Mouse (Mus musculus) hindbrain, embryonic 11.5 days (tissue): Measurements from ENCODE around the gene Lct. TPM values are rescaled to one million over a fixed set of nuclear protein-coding genes. Genes with fewer than 3 reads are reported as not detected.

Experiments used
- ATAC-seq: fragments of 200-750 bp; cut with Nextera tagmentation; 2 replicates; pipeline ENCODE4 v1.8.0; 2017; ENCODE audit warnings: mild to moderate bottlenecking, moderate TSS enrichment, moderate library complexity; ENCODE audit not compliant: low FRiP score
- DNase-seq: peaks from one replicate; pipeline ENCODE4 v3.0.0-alpha.2; 2015; ENCODE audit warnings: low spot score
- H3K27ac ChIP-seq: fragments of 300-500 bp; sonication (generic); 2 replicates; pipeline ENCODE4 v1.5.1; 2014; ENCODE audit warnings: mild to moderate bottlenecking, low read depth, low read length
- H3K27me3 ChIP-seq: fragments of 300-500 bp; sonication (generic); 2 replicates; pipeline ENCODE4 v1.6.1; 2014; ENCODE audit warnings: mild to moderate bottlenecking, low read length, moderate library complexity, mixed read lengths; ENCODE audit not compliant: control insufficient read depth, insufficient read depth
- H3K36me3 ChIP-seq: fragments of 300-500 bp; sonication (generic); 2 replicates; pipeline ENCODE4 v1.6.1; 2014; ENCODE audit warnings: mild to moderate bottlenecking, low read length, moderate library complexity, mixed read lengths; ENCODE audit not compliant: control insufficient read depth, insufficient read depth
- H3K4me1 ChIP-seq: fragments of 300-500 bp; sonication (generic); replicated peaks from 2 replicates; pipeline ENCODE4 v1.6.1; 2014; ENCODE audit warnings: low read length, mixed read lengths; ENCODE audit not compliant: control insufficient read depth, insufficient read depth
- H3K4me2 ChIP-seq: fragments of 300-500 bp; sonication (generic); replicated peaks from 2 replicates; pipeline ENCODE4 v1.6.1; 2014; ENCODE audit warnings: mild to moderate bottlenecking, low read depth, low read length
- H3K4me3 ChIP-seq: fragments of 300-500 bp; sonication (generic); 2 replicates; pipeline ENCODE4 v1.5.1; 2014; ENCODE audit warnings: low read depth, low read length
- H3K9ac ChIP-seq: fragments of 300-500 bp; sonication (generic); 2 replicates; pipeline ENCODE4 v1.6.1; 2014; ENCODE audit warnings: low read depth, low read length
- H3K9me3 ChIP-seq: fragments of 300-500 bp; sonication (generic); 2 replicates; pipeline ENCODE4 v1.6.1; 2016; ENCODE audit warnings: low read length; ENCODE audit not compliant: control insufficient read depth
- WGBS: fragments of 180-500 bp; shearing (Covaris S2); extraction: QIAGEN DNeasy Blood & Tissue Kit; methylation state at CpG from one replicate; pipeline ENCODE4 v1.1.7; 2014; 5-methylcytosine and 5-hydroxymethylcytosine counted together
- polyA plus RNA-seq: library from polyadenylated mRNA; unstranded; fragments of >200 nt; fragmentation: Nextera tagmentation; extraction: Ambion mirVana; gene quantifications from 2 replicates; pipeline ENCODE4 v1.2.1, GENCODE M21; 2014

Gene Lct
- polyA plus RNA-seq, 1 experiment from 2014 or later, result 0.20 TPM

GRCm38 (mm10) chr1:128235181-128235580, 92.9 kb downstream of the Lct start:
- Histone ChIP-seq H3K9ac (no peak overlapping the region), H3K4me3 (no peak overlapping the region), H3K9me3 (no peaks in the 10 kb centered on the region), H3K27me3 (no peaks in the 10 kb centered on the region), H3K4me2 (no peak overlapping the region), H3K27ac (no peak overlapping the region), H3K36me3 (no peaks in the 10 kb centered on the region), H3K4me1 (no peaks in the 10 kb centered on the region)
- ATAC-seq, result no peak
- WGBS, result 96% methylated on average over 4 of the region's 4 CpGs
- no peak for DNase-seq

Other genes with a start within 250 kb of the Lct start
- 11.3 and 12.7 TPM in 2 replicates for gene Zranb3, start 225.3 kb downstream of the Lct start, polyA plus RNA-seq
- gene R3hdm1, start 225.0 kb downstream of the Lct start, polyA plus RNA-seq, result 91.8 and 114 TPM in 2 replicates
- 64.5 and 79.2 TPM in 2 replicates for gene Ubxn4, start 84.4 kb downstream of the Lct start, polyA plus RNA-seq
- 257 and 285 TPM in 2 replicates for gene Mcm6, start 31.3 kb upstream of the Lct start, polyA plus RNA-seq
- gene Dars, start 89.0 kb upstream of the Lct start, polyA plus RNA-seq, result 151 and 159 TPM in 2 replicates